Mouse (Mus musculus) ES-E14 (cell line): ENCODE results near the gene Nrg3. TPM values are rescaled to one million over a fixed set of nuclear protein-coding genes. Genes with fewer than 3 reads are reported as not detected.

ENCODE experiments used
- DNase-seq: peaks from one replicate; pipeline ENCODE4 v3.0.0-alpha.2; 2013; ENCODE audit warnings: low read depth, low spot score
- H3K27ac ChIP-seq: 2 replicates; pipeline ENCODE4 v1.5.1; 2012; ENCODE audit warnings: low read depth, mild to moderate bottlenecking, low read length, moderate library complexity, mixed read lengths; ENCODE audit not compliant: poor library complexity, insufficient read depth, severe bottlenecking
- H3K36me3 ChIP-seq: 2 replicates; pipeline ENCODE4 v1.6.1; 2012; ENCODE audit warnings: mild to moderate bottlenecking, low read length, moderate library complexity, mixed read lengths; ENCODE audit not compliant: control insufficient read depth, poor library complexity, insufficient read depth, severe bottlenecking
- H3K4me1 ChIP-seq, 2 experiments: fragments of 150-350 bp in 1 of 2; sonication (generic) in 1 of 2; 2 replicates each; pipeline ENCODE4 v1.6.1; 2012; ENCODE audit warnings: low read length in 2 of 2, mild to moderate bottlenecking in 1 of 2, mixed read lengths in 1 of 2; ENCODE audit not compliant: control insufficient read depth in 2 of 2, insufficient read depth in 2 of 2, poor library complexity in 1 of 2
- H3K4me3 ChIP-seq, 2 experiments: fragments of 150-350 bp in 1 of 2; sonication (generic) in 1 of 2; 2 replicates each; pipeline ENCODE4 v1.5.1; 2012; ENCODE audit warnings: low read length in 2 of 2, low read depth in 1 of 2, mild to moderate bottlenecking in 1 of 2, mixed read lengths in 1 of 2; ENCODE audit not compliant: insufficient read depth in 1 of 2, poor library complexity in 1 of 2, severe bottlenecking in 1 of 2
- H3K9ac ChIP-seq: 2 replicates; pipeline ENCODE4 v1.6.1; 2012; ENCODE audit warnings: low read depth, mild to moderate bottlenecking, low read length, mixed read lengths; ENCODE audit not compliant: poor library complexity, insufficient read depth, severe bottlenecking
- H3K9me3 ChIP-seq: fragments of 150-350 bp; sonication (generic); 2 replicates; pipeline ENCODE4 v1.6.1; 2012; ENCODE audit warnings: low read depth, mild to moderate bottlenecking, low read length; ENCODE audit not compliant: control insufficient read depth, insufficient read depth
- CHD2 ChIP-seq: IDR thresholded peaks from 2 replicates; pipeline ENCODE4 v1.6.1; 2014; ENCODE audit warnings: mild to moderate bottlenecking, low read depth, low read length, inconsistent platforms
- HCFC1 ChIP-seq: IDR thresholded peaks from 2 replicates; pipeline ENCODE4 v1.6.1; 2012; ENCODE audit warnings: low read length, inconsistent platforms, borderline replicate concordance; ENCODE audit not compliant: insufficient read depth
- MAFK ChIP-seq: IDR thresholded peaks from 2 replicates; pipeline ENCODE4 v1.6.1; 2014; ENCODE audit warnings: mild to moderate bottlenecking, low read depth, low read length, inconsistent platforms; ENCODE audit not compliant: insufficient read depth
- ZC3H11A ChIP-seq: IDR thresholded peaks from 2 replicates; pipeline ENCODE4 v1.6.1; 2012; ENCODE audit warnings: low read depth, mild to moderate bottlenecking, inconsistent platforms, low read length, borderline replicate concordance
- ZNF384 ChIP-seq: IDR thresholded peaks from 2 replicates; pipeline ENCODE4 v1.6.1; 2012; ENCODE audit warnings: low read depth, low read length, inconsistent platforms
- in situ Hi-C, 2 experiments: fragments of 600-800 bp; cut with MboI; formaldehyde crosslinking; loops; one replicate each; pipeline ENCODE4 v1.15.1; 2025; ENCODE audit warnings: low sequenced_read_pairs in 2 of 2, inconsistent platforms in 1 of 2; ENCODE audit not compliant: unreplicated experiment in 2 of 2
- total RNA-seq: library from RNA; depleted of rRNA; stranded (reverse); fragments of 300-350 nt; gene quantifications from 2 replicates; pipeline ENCODE4 v1.2.3, GENCODE M21; 2012

The Nrg3 gene
- total RNA-seq, 1 experiment, result not detected

- TF ChIP-seq ZNF384 (no peak), HCFC1 (no peak)
- no peak overlapping the region for H3K4me3 ChIP-seq
- no peak for DNase-seq
- H3K4me1 ChIP-seq, result no peaks in the 10 kb centered on the region
- no peak overlapping the region for H3K9ac ChIP-seq
- in situ Hi-C loops, result no loop called here
- no peak overlapping the region for H3K27ac ChIP-seq
- H3K9me3 ChIP-seq, result no peaks in the 10 kb centered on the region
- H3K36me3 ChIP-seq, result no peaks in the 10 kb centered on the region
Observed at GRCm38 (mm10) chr14:38533495-38533894, 939.4 kb downstream of the Nrg3 start.

DNA sequence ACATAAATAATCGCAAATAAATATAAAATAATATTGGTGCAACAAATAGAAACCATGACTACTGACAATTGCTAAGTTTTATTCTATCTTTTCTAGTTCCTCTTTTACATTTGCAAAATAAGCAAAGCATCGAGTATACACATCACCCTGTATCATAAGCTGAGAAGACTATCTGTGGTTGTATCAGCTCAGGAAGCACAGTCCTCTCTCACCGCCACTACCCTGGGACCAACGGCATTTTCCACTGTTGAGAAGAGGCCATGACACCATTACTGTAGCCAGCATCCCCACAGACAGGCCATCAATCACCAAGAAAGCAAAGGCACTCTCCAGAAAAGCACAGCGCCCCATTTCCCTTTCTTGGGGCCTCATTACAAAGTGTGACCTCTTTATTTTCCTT, 956.7 kb downstream of the Nrg3 start:
- H3K9ac ChIP-seq, result no peak overlapping the region
- in situ Hi-C loops, result no loop called here
- no peak for DNase-seq

GRCm38 (mm10) chr14:38509016-38509415, 963.9 kb downstream of the Nrg3 start:
- in situ Hi-C loops, result no loop called here

More for the DNA sequence above, 956.7 kb downstream of the Nrg3 start:
- Histone ChIP-seq H3K4me3 (no peak overlapping the region), H3K36me3 (no peaks in the 10 kb centered on the region), H3K27ac (no peak overlapping the region), H3K9me3 (no peaks in the 10 kb centered on the region), H3K4me1 (no peaks in the 10 kb centered on the region)
- no peak for TF ChIP-seq ZC3H11A
- no peak for TF ChIP-seq CHD2
- TF ChIP-seq MAFK, result no peak
- TF ChIP-seq ZNF384, result no peak
- no peak for TF ChIP-seq HCFC1

GRCm38 (mm10) chr14:38494970-38495369, 977.9 kb downstream of the Nrg3 start:
- Histone ChIP-seq H3K9ac (no peak overlapping the region), H3K4me3 (no peak overlapping the region), H3K9me3 (no peaks in the 10 kb centered on the region), H3K36me3 (no peaks in the 10 kb centered on the region), H3K27ac (no peak overlapping the region), H3K4me1 (no peaks in the 10 kb centered on the region)
- TF ChIP-seq CHD2 (no peak), MAFK (no peak), ZC3H11A (no peak), HCFC1 (no peak), ZNF384 (no peak)
- in situ Hi-C loops, result no loop called here
- DNase-seq, result no peak

More at GRCm38 (mm10) chr14:38509016-38509415, 963.9 kb downstream of the Nrg3 start:
- no peak overlapping the region for H3K27ac ChIP-seq
- H3K9ac ChIP-seq, result no peak overlapping the region
- no peaks in the 10 kb centered on the region for H3K36me3 ChIP-seq
- H3K4me1 ChIP-seq, result no peaks in the 10 kb centered on the region
- no peak overlapping the region for H3K4me3 ChIP-seq
- DNase-seq, result no peak
- H3K9me3 ChIP-seq, result no peaks in the 10 kb centered on the region
- TF ChIP-seq CHD2 (no peak), MAFK (no peak), ZC3H11A (no peak), ZNF384 (no peak), HCFC1 (no peak)

DNA sequence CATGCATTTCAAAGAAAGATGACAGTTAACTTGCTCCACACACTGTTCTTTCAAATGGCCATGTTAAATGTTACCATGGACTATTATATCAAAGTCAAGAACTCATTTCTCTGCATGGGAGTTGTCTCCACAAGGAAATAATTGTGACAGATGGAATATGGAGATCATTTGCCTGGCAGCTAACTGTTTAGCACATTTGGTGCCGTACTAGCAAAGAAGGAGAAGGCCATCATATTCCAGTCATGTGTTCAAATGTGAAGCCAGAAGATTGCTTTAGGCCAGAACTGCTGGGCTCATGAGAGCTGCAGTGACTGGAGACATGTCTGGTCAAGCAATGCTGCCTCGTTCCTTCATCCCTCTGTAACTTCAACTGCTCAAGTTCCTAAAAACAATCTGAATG, 1025.8 kb downstream of the Nrg3 start:
- H3K9me3 ChIP-seq, result no peaks in the 10 kb centered on the region
- no peak overlapping the region for H3K9ac ChIP-seq
- H3K27ac ChIP-seq, result no peak overlapping the region
- DNase-seq, result no peak
- TF ChIP-seq CHD2 (no peak), MAFK (no peak), HCFC1 (no peak), ZC3H11A (no peak), ZNF384 (no peak)
- no peaks in the 10 kb centered on the region for H3K4me1 ChIP-seq
- no peak overlapping the region for H3K4me3 ChIP-seq
- H3K36me3 ChIP-seq, result no peaks in the 10 kb centered on the region
- in situ Hi-C loops, result no loop called here
